9 mouse cellular contexts compared by ENCODE assay signal in the genomic region with DNA sequence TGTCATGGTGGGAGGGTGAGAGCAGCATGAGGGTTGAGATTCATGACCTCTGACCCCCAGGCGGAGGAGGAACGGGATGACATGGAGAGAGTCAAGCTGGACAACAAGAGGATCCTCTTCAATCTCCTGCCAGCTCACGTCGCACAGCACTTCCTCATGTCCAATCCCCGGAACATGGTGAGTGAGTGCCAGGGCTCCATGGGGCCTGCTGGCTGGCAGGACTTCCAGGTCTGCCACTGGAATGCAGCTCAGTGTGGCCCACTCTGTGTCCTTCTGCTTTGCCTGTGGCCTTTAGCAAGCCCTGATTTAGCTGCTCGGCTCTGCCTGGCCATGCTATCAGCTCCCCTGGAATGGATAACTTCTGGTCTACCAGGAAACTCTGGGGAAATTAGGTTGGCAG. TPM values are rescaled to one million over a fixed set of nuclear protein-coding genes. Genes with fewer than 3 reads are reported as not detected.
DNase-seq lines count a peak whose midpoint lies in the region; ATAC-seq and TF ChIP-seq lines count a peak whose summit lies in the region.
"Had no signal": no experiment of that assay in that cellular context is flagged by ENCODE, and none has a peak within 500 bp of the region (broad histone marks: within the 10 kb centered on the region; RNA-seq: fewer than 3 reads in every experiment).

No protein-coding gene starts in this region.

- no peak for TF ChIP-seq CTCF in intestine, postnatal 0 days (IDR thresholded peaks at IDR 0.05; ENCODE audit: low read depth)

- no peak for ATAC-seq in intestine, embryonic 14.5 days (replicated peaks; ENCODE audit: low FRiP score, low TSS enrichment, low read depth)
- no peak for ATAC-seq in intestine, postnatal 0 days
- ATAC-seq in liver, embryonic 15.5 days (ENCODE audit: insufficient read depth): no peak

- 52% methylated on average over 6 of the region's 6 CpGs for WGBS in intestine, embryonic 14.5 days
- 53% methylated on average over 6 of the region's 6 CpGs for WGBS in intestine, postnatal 0 days
- WGBS in liver, embryonic 15.5 days (ENCODE audit: insufficient replicate concordance): 47% methylated on average over 6 of the region's 6 CpGs

- no peaks in the 10 kb centered on the region; the same call in 1 of the 2 replicates for H3K36me3 ChIP-seq in intestine, embryonic 14.5 days (ENCODE audit: control insufficient read depth, insufficient read depth, low read length)
- H3K36me3 ChIP-seq in intestine, postnatal 0 days (ENCODE audit: control insufficient read depth, insufficient read depth): no peaks in the 10 kb centered on the region
- no peaks in the 10 kb centered on the region for H3K36me3 ChIP-seq in liver, embryonic 15.5 days (replicated peaks)

- H3K9me3 ChIP-seq in intestine, embryonic 14.5 days (ENCODE audit: control insufficient read depth, low read length): no peaks in the 10 kb centered on the region
- H3K9me3 ChIP-seq in intestine, postnatal 0 days (ENCODE audit: control insufficient read depth): no peaks in the 10 kb centered on the region
- H3K9me3 ChIP-seq in liver, embryonic 15.5 days (replicated peaks): no peaks in the 10 kb centered on the region

- H3K4me2 ChIP-seq in intestine, embryonic 14.5 days (ENCODE audit: low read length): no peak overlapping the region
- H3K4me2 ChIP-seq in intestine, postnatal 0 days (replicated peaks; ENCODE audit: low read depth): no peak overlapping the region
- no peak overlapping the region for H3K4me2 ChIP-seq in liver, embryonic 15.5 days

- peak overlapping the region; percentile 69 for H3K27ac ChIP-seq in intestine, embryonic 14.5 days (ENCODE audit: low read depth)
- no peak overlapping the region for H3K27ac ChIP-seq in intestine, postnatal 0 days (ENCODE audit: low read depth, low read length)
- 0 out of 2 replicates have a peak overlapping the region, but pooled peaks have one; percentile 48 for H3K27ac ChIP-seq in liver, embryonic 15.5 days (replicated peaks)

- no peak overlapping the region for H3K9ac ChIP-seq in intestine, embryonic 14.5 days (ENCODE audit: low read length)
- H3K9ac ChIP-seq in intestine, postnatal 0 days (ENCODE audit: low read depth, low read length): no peak overlapping the region
- no peak overlapping the region for H3K9ac ChIP-seq in liver, embryonic 15.5 days

- H3K4me3 ChIP-seq in intestine, embryonic 14.5 days (ENCODE audit: low read depth, low read length): no peak overlapping the region
- H3K4me3 ChIP-seq in intestine, postnatal 0 days (ENCODE audit: low read depth, low read length): no peak overlapping the region
- H3K4me3 ChIP-seq in liver, embryonic 15.5 days (replicated peaks): no peak overlapping the region

- peaks cover 13% of the 10 kb centered on the region; the same call in 1 of the 2 replicates for H3K4me1 ChIP-seq in intestine, embryonic 14.5 days (replicated peaks; ENCODE audit: control insufficient read depth, insufficient read depth, low read length)
- H3K4me1 ChIP-seq in intestine, postnatal 0 days (replicated peaks; ENCODE audit: control insufficient read depth, insufficient read depth, low read length): no peaks in the 10 kb centered on the region; the same call in 1 of the 2 replicates
- peaks cover 14% of the 10 kb centered on the region for H3K4me1 ChIP-seq in liver, embryonic 15.5 days (replicated peaks)

- DNase-seq in intestine, embryonic 14.5 days (ENCODE audit: low spot score): peak; percentile 53
- peak; percentile 51 for DNase-seq in Muller cell, postnatal 12 days (ENCODE audit: inconsistent ontology term)
- peak; percentile 78 for DNase-seq in cerebellum, adult 9-11 months
- no peak for DNase-seq in embryo, embryonic 10.5 days (ENCODE audit: low spot score)
- DNase-seq in embryo, embryonic 10 days (ENCODE audit: low spot score): no peak
- DNase-seq in urinary bladder, adult 2 months (ENCODE audit: low spot score): no peak
- DNase-seq: adrenal gland, postnatal 14 days had no signal

- H3K27me3 ChIP-seq in intestine, embryonic 14.5 days (replicated peaks; ENCODE audit: control insufficient read depth, insufficient read depth, low read length): no peaks in the 10 kb centered on the region
- H3K27me3 ChIP-seq in intestine, postnatal 0 days (replicated peaks; ENCODE audit: control insufficient read depth, insufficient read depth, low read length): no peaks in the 10 kb centered on the region
- H3K27me3 ChIP-seq in liver, embryonic 15.5 days: no peaks in the 10 kb centered on the region

RNA-seq across cellular contexts. Expression of a gene that starts 28.2 kb away (rescaled TPM):
- polyA plus RNA-seq in intestine, embryonic 14.5 days (2014; fragmentation: Nextera tagmentation; extraction: Ambion mirVana): not detected in 2 replicates
- polyA plus RNA-seq in intestine, postnatal 0 days (2015; fragmentation: Nextera tagmentation; extraction: Ambion mirVana): not detected in 2 replicates
- not detected in 2 replicates for polyA plus RNA-seq in liver, embryonic 15.5 days (2015; fragmentation: Nextera tagmentation; extraction: Ambion mirVana)
- polyA plus RNA-seq in urinary bladder, adult 2 months (2012; rRNA removed): not detected in 2 replicates

RNA-seq across cellular contexts. Expression of a gene that starts 37.4 kb away (rescaled TPM):
- 0.15 and 0.57 TPM in 2 replicates for polyA plus RNA-seq in intestine, embryonic 14.5 days (2014; fragmentation: Nextera tagmentation; extraction: Ambion mirVana)
- 0.12 TPM in 1 of 2 replicates, not detected in the other for polyA plus RNA-seq in intestine, postnatal 0 days (2015; fragmentation: Nextera tagmentation; extraction: Ambion mirVana)
- 170 and 287 TPM in 2 replicates for polyA plus RNA-seq in liver, embryonic 15.5 days (2015; fragmentation: Nextera tagmentation; extraction: Ambion mirVana)
- not detected in 2 replicates for polyA plus RNA-seq in urinary bladder, adult 2 months (2012; rRNA removed)

RNA-seq across cellular contexts. Expression of a gene that starts 53.6 kb away (rescaled TPM):
- polyA plus RNA-seq in intestine, embryonic 14.5 days (2014; fragmentation: Nextera tagmentation; extraction: Ambion mirVana): 49.4 and 49.5 TPM in 2 replicates
- 52.7 and 57.1 TPM in 2 replicates for polyA plus RNA-seq in intestine, postnatal 0 days (2015; fragmentation: Nextera tagmentation; extraction: Ambion mirVana)
- 18.9 and 19.5 TPM in 2 replicates for polyA plus RNA-seq in liver, embryonic 15.5 days (2015; fragmentation: Nextera tagmentation; extraction: Ambion mirVana)
- 58.3 and 74.0 TPM in 2 replicates for polyA plus RNA-seq in urinary bladder, adult 2 months (2012; rRNA removed)

Comparison
In these comparisons a context has a peak if more than half of its experiments do, and no peak if none do; other contexts are left out.
1. DNase-seq: peak in intestine, embryonic 14.5 days (single experiment), Muller cell, postnatal 12 days (single experiment) and cerebellum, adult 9-11 months (single experiment); none in embryo, embryonic 10.5 days (single experiment), embryo, embryonic 10 days (single experiment) and urinary bladder, adult 2 months (single experiment).
2. RNA of a gene that starts 37.4 kb away (polyA plus RNA-seq): 170 to 287 TPM in liver, embryonic 15.5 days; 0.15 to 0.57 TPM in intestine, embryonic 14.5 days, 0.12 TPM in intestine, postnatal 0 days and not detected in urinary bladder, adult 2 months; every median in the first group is over 100 times any median in the second.